Mouse (Mus musculus) midbrain, postnatal 0 days (tissue): ENCODE data around the gene Dip2a. TPM values are rescaled to one million over a fixed set of nuclear protein-coding genes. Genes with fewer than 3 reads are reported as not detected.

Source experiments
- ATAC-seq: fragments of 200-750 bp; cut with Nextera tagmentation; 2 replicates; pipeline ENCODE4 v1.8.0; 2017; ENCODE audit warnings: moderate number of reproducible peaks, mild to moderate bottlenecking, moderate TSS enrichment, moderate library complexity; ENCODE audit not compliant: low FRiP score
- DNase-seq: peaks from one replicate; pipeline ENCODE4 v3.0.0-alpha.2; 2015; ENCODE audit warnings: low spot score
- H3K27ac ChIP-seq: fragments of 300-500 bp; sonication (generic); 2 replicates; pipeline ENCODE4 v1.5.1; 2014; ENCODE audit warnings: low read depth, mild to moderate bottlenecking, low read length, mixed read lengths
- H3K27me3 ChIP-seq: fragments of 300-500 bp; sonication (generic); 2 replicates; pipeline ENCODE4 v1.6.1; 2014; ENCODE audit warnings: low read length, control low read depth, mixed read lengths; ENCODE audit not compliant: insufficient read depth
- H3K36me3 ChIP-seq: fragments of 300-500 bp; sonication (generic); 2 replicates; pipeline ENCODE4 v1.6.1; 2014; ENCODE audit warnings: low read length, control low read depth, mixed read lengths; ENCODE audit not compliant: insufficient read depth
- H3K4me1 ChIP-seq: fragments of 300-500 bp; sonication (generic); 2 replicates; pipeline ENCODE4 v1.6.1; 2014; ENCODE audit warnings: mild to moderate bottlenecking, control low read depth, antibody characterized with exemption, low read length, mixed read lengths; ENCODE audit not compliant: insufficient read depth
- H3K4me2 ChIP-seq: fragments of 300-500 bp; sonication (generic); 2 replicates; pipeline ENCODE4 v1.6.1; 2014; ENCODE audit warnings: low read depth, mild to moderate bottlenecking, low read length, mixed read lengths; ENCODE audit not compliant: poor library complexity, severe bottlenecking
- H3K4me3 ChIP-seq: fragments of 300-500 bp; sonication (generic); 2 replicates; pipeline ENCODE4 v1.5.1; 2014; ENCODE audit warnings: low read depth, mild to moderate bottlenecking, low read length, moderate library complexity
- H3K9ac ChIP-seq: fragments of 300-500 bp; sonication (generic); replicated peaks from 2 replicates; pipeline ENCODE4 v1.6.1; 2014; ENCODE audit warnings: mild to moderate bottlenecking, low read length, moderate library complexity, mixed read lengths; ENCODE audit not compliant: poor library complexity, severe bottlenecking
- H3K9me3 ChIP-seq: fragments of 300-500 bp; sonication (generic); 2 replicates; pipeline ENCODE4 v1.6.1; 2016; ENCODE audit warnings: low read length, control low read depth
- CTCF ChIP-seq: IDR thresholded peaks from 2 replicates; pipeline ENCODE4 v1.5.1; 2016; ENCODE audit warnings: antibody characterized with exemption, mild to moderate bottlenecking
- WGBS: fragments of 180-500 bp; shearing (Covaris S2); extraction: QIAGEN DNeasy Blood & Tissue Kit; methylation state at CpG from one replicate; pipeline ENCODE4 v1.1.7; 2014; 5-methylcytosine and 5-hydroxymethylcytosine counted together
- polyA plus RNA-seq: library from polyadenylated mRNA; unstranded; fragments of >200 nt; fragmentation: Nextera tagmentation; extraction: Ambion mirVana; gene quantifications from 2 replicates; pipeline ENCODE4 v1.2.1, GENCODE M21; 2015
- total RNA-seq: library from RNA; depleted of rRNA; stranded (reverse); fragments of >200 nt; gene quantifications from 2 replicates; pipeline ENCODE4 v1.2.3, GENCODE M21; 2014

Dip2a gene
- total and polyA plus RNA-seq, 2 experiments from 2014 or later: 12.9 to 57.0 TPM

- H3K4me2 ChIP-seq: no peak overlapping the region
- WGBS: 82% methylated on average over 10 of the region's 10 CpGs
- no peak overlapping the region for H3K9ac ChIP-seq
- no peaks in the 10 kb centered on the region for H3K27me3 ChIP-seq
- no peaks in the 10 kb centered on the region for H3K4me1 ChIP-seq
- H3K4me3 ChIP-seq: no peak overlapping the region
- DNase-seq: no peak
- H3K27ac ChIP-seq: no peak overlapping the region
- no peak for ATAC-seq
- H3K9me3 ChIP-seq: no peaks in the 10 kb centered on the region
- TF ChIP-seq CTCF: no peak
- peaks cover 71% of the 10 kb centered on the region for H3K36me3 ChIP-seq
These were observed 69.8 kb downstream of the Dip2a start for GRCm38 (mm10) chr10:76275256-76275655.

GRCm38 (mm10) chr10:76271238-76271637 lies 73.9 kb downstream of the Dip2a start:
- no peak overlapping the region for H3K4me2 ChIP-seq
- no peaks in the 10 kb centered on the region for H3K9me3 ChIP-seq
- ATAC-seq: no peak; the same call in 1 of the 2 replicates
- H3K4me1 ChIP-seq: no peaks in the 10 kb centered on the region
- TF ChIP-seq CTCF: peak; percentile 74
- H3K27ac ChIP-seq: no peak overlapping the region
- DNase-seq: peak; percentile 30
- WGBS: 58% methylated on average over 8 of the region's 8 CpGs
- H3K9ac ChIP-seq: no peak overlapping the region
- peaks cover 83% of the 10 kb centered on the region for H3K36me3 ChIP-seq
- no peak overlapping the region for H3K4me3 ChIP-seq
- H3K27me3 ChIP-seq: no peaks in the 10 kb centered on the region

- no peak overlapping the region for H3K27ac ChIP-seq
- DNase-seq: no peak
- no peaks in the 10 kb centered on the region for H3K4me1 ChIP-seq
- H3K9ac ChIP-seq: no peak overlapping the region
- 74% methylated on average over 4 of the region's 4 CpGs for WGBS
- H3K9me3 ChIP-seq: no peaks in the 10 kb centered on the region
- no peaks in the 10 kb centered on the region for H3K27me3 ChIP-seq
- ATAC-seq: no peak
- TF ChIP-seq CTCF: no peak
- no peak overlapping the region for H3K4me2 ChIP-seq
- peaks cover 39% of the 10 kb centered on the region for H3K36me3 ChIP-seq
- H3K4me3 ChIP-seq: no peak overlapping the region
These were observed 82.7 kb downstream of the Dip2a start for GRCm38 (mm10) chr10:76262431-76262830.

GRCm38 (mm10) chr10:76261447-76261846 lies 83.6 kb downstream of the Dip2a start:
- WGBS: 84% methylated on average over 3 of the region's 3 CpGs
- no peak overlapping the region for H3K4me2 ChIP-seq
- H3K27me3 ChIP-seq: no peaks in the 10 kb centered on the region
- no peak for ATAC-seq
- no peak overlapping the region for H3K27ac ChIP-seq
- H3K4me1 ChIP-seq: no peaks in the 10 kb centered on the region
- H3K36me3 ChIP-seq: peaks cover 32% of the 10 kb centered on the region
- no peak for TF ChIP-seq CTCF
- H3K9ac ChIP-seq: no peak overlapping the region
- no peaks in the 10 kb centered on the region for H3K9me3 ChIP-seq
- no peak for DNase-seq
- H3K4me3 ChIP-seq: no peak overlapping the region

GRCm38 (mm10) chr10:76260358-76261059 lies 84.6 kb downstream of the Dip2a start:
- Histone ChIP-seq H3K4me2 (no peak overlapping the region), H3K36me3 (peaks cover 23% of the 10 kb centered on the region), H3K27ac (no peak overlapping the region), H3K9me3 (no peaks in the 10 kb centered on the region), H3K9ac (no peak overlapping the region), H3K4me1 (no peaks in the 10 kb centered on the region), H3K4me3 (no peak overlapping the region), H3K27me3 (no peaks in the 10 kb centered on the region)
- 49% methylated on average over 11 of the region's 11 CpGs for WGBS
- DNase-seq (peak; percentile 63), ATAC-seq (no peak)
- peak; percentile 74 for TF ChIP-seq CTCF

- Histone ChIP-seq H3K4me1 (no peaks in the 10 kb centered on the region), H3K36me3 (peaks cover 16% of the 10 kb centered on the region), H3K27me3 (no peaks in the 10 kb centered on the region), H3K4me2 (no peak overlapping the region), H3K4me3 (no peak overlapping the region), H3K27ac (no peak overlapping the region), H3K9me3 (no peaks in the 10 kb centered on the region), H3K9ac (no peak overlapping the region)
- WGBS: 70% methylated on average over 18 of the region's 18 CpGs
- DNase-seq (no peak), ATAC-seq (no peak)
- TF ChIP-seq CTCF: no peak
These were observed 85.4 kb downstream of the Dip2a start for GRCm38 (mm10) chr10:76259566-76260232.
